Mouse (Mus musculus) liver, adult 10 weeks (tissue): ENCODE results near the gene Rpl22l1. TPM values are rescaled to one million over a fixed set of nuclear protein-coding genes. Genes with fewer than 3 reads are reported as not detected.

ENCODE experiments used
- polyA plus RNA-seq: library from polyadenylated mRNA; stranded (reverse); fragments of 350-450 nt; fragmentation: Illumina TruSeq; extraction: RNeasy Lipid Tissue Mini Kit (QIAGEN cat#74804); gene quantifications from one replicate; pipeline ENCODE4 v1.2.3, GENCODE M21; 2014; ENCODE audit warnings: low read depth, low replicate concordance

The Rpl22l1 gene
- polyA plus RNA-seq, result 290 TPM

GRCm38 (mm10) chr3:28805301-28806097 lies at the start of gene Rpl22l1:
TSS of gene Rpl22l1 (plus strand) at chr3:28805436.

GRCm38 (mm10) chr3:28780994-28781393 lies 24.2 kb upstream of the Rpl22l1 start, which contains the start of gene Eif5a2:
TSS of gene Eif5a2 (plus strand) at chr3:28781276.

Other genes starting within 250 kb of the Rpl22l1 start
- 275 TPM for gene Slc2a2, start 107.5 kb upstream of the Rpl22l1 start, polyA plus RNA-seq
- gene Eif5a2, start 24.2 kb upstream of the Rpl22l1 start, polyA plus RNA-seq, result 0.45 TPM
- gene Gm1527, start 87.2 kb downstream of the Rpl22l1 start, polyA plus RNA-seq, result not detected